Mouse (Mus musculus): ENCODE measurements at regions not wholly inside any gene's neighbourhood (a gene's known extent, or its start where the extent isn't known, plus 50 kb on each side); places are given as distances from the start of the nearest gene placed in this dataset.

DNA sequence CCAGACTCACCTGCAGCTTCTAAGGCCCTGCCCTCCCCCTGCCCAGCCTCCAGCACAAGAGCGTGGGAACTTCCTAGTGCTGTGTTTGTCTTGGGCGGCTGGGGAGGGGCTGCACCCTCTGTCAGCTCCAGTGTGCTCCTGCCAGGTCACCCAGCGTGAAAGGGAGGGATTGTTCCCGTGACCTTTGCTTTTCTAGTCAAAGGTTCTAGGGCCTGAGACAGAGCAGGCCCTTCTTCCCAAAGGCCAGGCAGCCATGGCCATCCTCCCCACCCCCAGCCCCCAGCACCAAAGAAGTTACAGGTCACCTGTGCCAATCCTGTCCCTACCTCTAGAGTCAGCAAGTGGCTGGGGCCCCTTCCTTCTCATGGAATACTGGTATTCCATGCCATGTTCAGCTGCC lies 80.7 kb downstream of the 1810010D01Rik start:
- no peak for TF ChIP-seq POLR2A (IDR thresholded peaks at IDR 0.05; ENCODE audit: borderline replicate concordance, extremely low read depth, low read depth, low read length)
- no peak for TF ChIP-seq CTCF (IDR thresholded peaks at IDR 0.05; ENCODE audit: insufficient read depth, low read length)
